Mouse (Mus musculus) liver, postnatal 0 days (tissue): ENCODE measurements around the gene Tecpr2.

ENCODE experiments used
- CTCF ChIP-seq: sonication (generic); IDR thresholded peaks from 2 replicates; pipeline ENCODE4 v1.5.1; 2016; ENCODE audit warnings: antibody characterized with exemption, low read depth
- EP300 ChIP-seq: IDR thresholded peaks from 2 replicates; pipeline ENCODE4 v1.6.1; 2016; ENCODE audit warnings: antibody characterized with exemption, low read depth, mild to moderate bottlenecking

DNA sequence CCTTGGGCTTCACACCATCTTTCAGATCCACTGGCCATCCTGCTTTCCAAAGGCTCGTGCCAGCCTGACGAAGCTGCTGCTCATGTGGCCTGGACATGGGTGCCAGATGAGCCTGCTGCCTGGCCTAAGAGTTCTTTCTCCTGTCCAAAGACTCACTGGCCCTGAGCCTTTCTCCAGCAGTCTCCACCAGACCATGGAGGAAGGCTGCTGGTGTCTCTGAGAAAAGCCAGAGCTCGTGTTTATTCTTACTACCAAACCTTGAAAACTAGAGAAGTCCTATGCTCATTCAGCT is 59.8 kb downstream of the Tecpr2 start:
- TF ChIP-seq CTCF (no peak), EP300 (no peak)
